Mouse (Mus musculus): ENCODE results near the gene Atp8a1.

DNA sequence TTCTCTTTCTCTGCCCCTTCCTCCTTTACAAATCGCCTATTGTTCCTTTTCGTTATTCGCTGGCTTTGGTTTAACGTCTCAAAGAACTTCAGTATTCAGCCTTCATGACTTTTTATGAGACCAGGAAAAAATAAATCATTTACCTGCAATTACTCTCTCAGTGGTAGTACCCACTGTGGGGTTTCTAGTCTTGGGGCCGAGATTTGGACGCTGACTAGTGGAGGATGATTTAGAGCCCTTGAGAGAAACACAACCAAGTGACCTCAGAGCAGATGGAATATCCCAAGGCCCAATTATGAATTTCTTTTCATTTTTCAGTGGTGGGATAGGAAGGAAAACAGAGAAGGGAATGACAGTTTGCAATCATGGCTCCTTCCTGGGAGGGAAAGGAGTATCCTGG lies 114.1 kb downstream of the Atp8a1 start:
- TF ChIP-seq CTCF (IDR thresholded peaks at IDR 0.05; ENCODE audit: low read depth): no peak
- no peak for TF ChIP-seq EP300 (optimal IDR thresholded peaks at IDR 0.05)
